Mouse (Mus musculus) cortical plate, adult 2 months (tissue): ENCODE results near the gene Cdc42bpa.

ENCODE experiments used
- CTCF ChIP-seq: fragments of 200-500 bp; IDR thresholded peaks from 2 replicates; pipeline ENCODE4 v1.5.1; 2011; ENCODE audit warnings: mild to moderate bottlenecking, control low read depth, low read length; ENCODE audit not compliant: insufficient read depth; ENCODE audit errors: extremely low read depth
- POLR2A ChIP-seq: fragments of 200-500 bp; IDR thresholded peaks from 2 replicates; pipeline ENCODE4 v1.6.1; 2011; ENCODE audit warnings: mild to moderate bottlenecking, low read length, control low read depth; ENCODE audit not compliant: insufficient read depth; ENCODE audit errors: extremely low read depth

GRCm38 (mm10) chr1:180169161-180169560 is 208.9 kb downstream of the Cdc42bpa start:
- TF ChIP-seq CTCF (no peak), POLR2A (no peak)
